Mouse (Mus musculus) bone marrow, adult 2 months (tissue): ENCODE data around the gene Tubg2.

ENCODE experiments used
- CTCF ChIP-seq: fragments of 200-500 bp; IDR thresholded peaks from 2 replicates; pipeline ENCODE4 v1.5.1; 2011; ENCODE audit warnings: low read length, control low read depth; ENCODE audit not compliant: control insufficient read depth, insufficient read depth
- POLR2A ChIP-seq: fragments of 200-500 bp; IDR thresholded peaks from 2 replicates; pipeline ENCODE4 v1.6.1; 2011; ENCODE audit warnings: low read depth, mild to moderate bottlenecking, control low read depth, low read length, borderline replicate concordance; ENCODE audit not compliant: control insufficient read depth

- TF ChIP-seq POLR2A = no peak
- no peak for TF ChIP-seq CTCF
These were observed 14.6 kb upstream of the Tubg2 start for GRCm38 (mm10) chr11:101141088-101141487.
